Mouse (Mus musculus) megakaryocyte, adult 5-6 weeks (primary cell): ENCODE measurements around the gene Anapc7. TPM values are rescaled to one million over a fixed set of nuclear protein-coding genes. Genes with fewer than 3 reads are reported as not detected.
"Not testable (repeated sequence)": the region's sequence is repeated elsewhere in the genome, so short reads cannot be mapped to it uniquely, and the experiment has no call there.

Experiments
- ATAC-seq: 2 replicates; pipeline ENCODE4 v1.8.0; 2016; ENCODE audit warnings: mild to moderate bottlenecking, inconsistent platforms; ENCODE audit not compliant: poor library complexity, severe bottlenecking
- total RNA-seq, 2 experiments: library from RNA; stranded (forward) in 1 of 2; stranded (reverse) in 1 of 2; fragments of 153-499, 151-499 nt in 1 of 2; fragments of 221-1000, 200-1000 nt in 1 of 2; gene quantifications; 2 replicates each; pipeline versions ENCODE4 v1.2.3 to v1.2.4; 2015 to 2017

Gene Anapc7
- total RNA-seq, 2 experiments from 2014 or later: 16.4 to 18.3 TPM

GRCm38 (mm10) chr5:122403362-122403761 lies 18.1 kb upstream of the Anapc7 start:
- no peak for ATAC-seq

GRCm38 (mm10) chr5:122405537-122405936 lies 16.0 kb upstream of the Anapc7 start:
- no peak for ATAC-seq

- no peak for ATAC-seq
These were observed 11.5 kb upstream of the Anapc7 start for GRCm38 (mm10) chr5:122409692-122410645.

GRCm38 (mm10) chr5:122411892-122412291 lies 9.6 kb upstream of the Anapc7 start:
- ATAC-seq: no peak

GRCm38 (mm10) chr5:122412826-122413225 lies 8.7 kb upstream of the Anapc7 start:
- no peak for ATAC-seq

- ATAC-seq: no peak
These were observed 7.1 kb upstream of the Anapc7 start for GRCm38 (mm10) chr5:122414351-122414750.

GRCm38 (mm10) chr5:122415465-122415864 lies 6.0 kb upstream of the Anapc7 start:
- ATAC-seq: no peak

- not testable (repeated sequence) for ATAC-seq
These were observed 817 bp upstream of the Anapc7 start for GRCm38 (mm10) chr5:122420676-122421075.

- peak; percentile 98 for ATAC-seq
These were observed 825 bp downstream of the Anapc7 start for GRCm38 (mm10) chr5:122422071-122422964.

- ATAC-seq: no peak
These were observed 1.6 kb downstream of the Anapc7 start for GRCm38 (mm10) chr5:122423083-122423482.

GRCm38 (mm10) chr5:122425550-122425949 lies 4.1 kb downstream of the Anapc7 start:
- ATAC-seq: no peak

- ATAC-seq: peak; percentile 40; the same call in 1 of the 2 replicates
These were observed 8.7 kb downstream of the Anapc7 start for GRCm38 (mm10) chr5:122430036-122430775.

GRCm38 (mm10) chr5:122431221-122431620 lies 9.7 kb downstream of the Anapc7 start:
- no peak for ATAC-seq

GRCm38 (mm10) chr5:122434541-122434940 lies 13.0 kb downstream of the Anapc7 start:
- ATAC-seq: no peak

- ATAC-seq: no peak
These were observed 18.1 kb downstream of the Anapc7 start for GRCm38 (mm10) chr5:122439400-122440094.

GRCm38 (mm10) chr5:122440095-122440630 lies 18.7 kb downstream of the Anapc7 start:
- ATAC-seq: no peak

- no peak for ATAC-seq
These were observed 23.0 kb downstream of the Anapc7 start for GRCm38 (mm10) chr5:122444492-122444891.

- ATAC-seq: no peak
These were observed 23.6 kb downstream of the Anapc7 start for GRCm38 (mm10) chr5:122445051-122445610.

- no peak for ATAC-seq
These were observed 26.4 kb downstream of the Anapc7 start for GRCm38 (mm10) chr5:122447857-122448256.
